In genomic region chr4:46710523-46710922, GRCm38 (mm10) we compare ENCODE assay signal across 20 mouse cellular contexts.
DNase-seq lines count a peak whose midpoint lies in the region; ATAC-seq and TF ChIP-seq lines count a peak whose summit lies in the region.
"Had no signal": no experiment of that assay in that cellular context is flagged by ENCODE, and none has a peak within 500 bp of the region (broad histone marks: within the 10 kb centered on the region; RNA-seq: fewer than 3 reads in every experiment).

No protein-coding gene starts in this region.

- H3K4me2 ChIP-seq in forebrain, postnatal 0 days (ENCODE audit: low read depth), result no peak overlapping the region
- H3K4me2 ChIP-seq in forebrain, embryonic 11.5 days (ENCODE audit: low read depth, low read length, severe bottlenecking), result no peak overlapping the region
- H3K4me2 ChIP-seq in midbrain, embryonic 11.5 days, result no peak overlapping the region
- H3K4me2 ChIP-seq in hindbrain, embryonic 16.5 days (ENCODE audit: low read length), result no peak overlapping the region
- H3K4me2 ChIP-seq in midbrain, postnatal 0 days (ENCODE audit: low read depth, low read length, poor library complexity, severe bottlenecking), result no peak overlapping the region
- H3K4me2 ChIP-seq: heart, embryonic 15.5 days; limb, embryonic 12.5 days; liver, embryonic 11.5 days; midbrain, embryonic 12.5 days had no signal

- no peak for DNase-seq in forebrain, postnatal 0 days
- no peak for DNase-seq in forebrain, embryonic 11.5 days (ENCODE audit: low spot score)
- no peak for DNase-seq in midbrain, embryonic 10.5 days (ENCODE audit: low spot score)
- DNase-seq in midbrain, embryonic 11.5 days (ENCODE audit: low spot score, missing footprints), result no peak
- DNase-seq in midbrain, postnatal 0 days (ENCODE audit: low spot score), result peak; percentile 42
- no peak for DNase-seq in frontal cortex, postnatal 36 days (ENCODE audit: low spot score in 2 of 2)
- no peak for DNase-seq in adrenal gland, postnatal 14 days
- DNase-seq: gastrocnemius, postnatal 36 days; heart, postnatal 36 days; kidney, postnatal 10 days; liver, postnatal 0 days; right cerebral cortex, postnatal 14 days; spleen, adult 18-20 months had no signal

- H3K27ac ChIP-seq in forebrain, postnatal 0 days (ENCODE audit: low read depth, low read length), result no peak overlapping the region; the same call in 1 of the 2 replicates
- H3K27ac ChIP-seq in forebrain, embryonic 11.5 days (ENCODE audit: low read depth, low read length), result no peak overlapping the region
- H3K27ac ChIP-seq in midbrain, embryonic 10.5 days (replicated peaks), result 0 out of 2 replicates have a peak overlapping the region, but pooled peaks have one; percentile 9
- H3K27ac ChIP-seq in midbrain, embryonic 11.5 days (ENCODE audit: low read depth, low read length), result no peak overlapping the region
- H3K27ac ChIP-seq in hindbrain, embryonic 16.5 days (ENCODE audit: low read depth, low read length), result peak overlapping the region; percentile 33; the same call in 1 of the 2 replicates
- H3K27ac ChIP-seq in midbrain, postnatal 0 days (ENCODE audit: low read depth, low read length), result peak overlapping the region; percentile 70
- H3K27ac ChIP-seq: forebrain, embryonic 10.5 days; heart, embryonic 15.5 days; limb, embryonic 12.5 days; midbrain, embryonic 12.5 days had no signal

- WGBS in forebrain, postnatal 0 days, result 32% methylated on average over 4 of the region's 4 CpGs
- WGBS in forebrain, embryonic 11.5 days, result 60% methylated on average over 4 of the region's 4 CpGs
- 64% methylated on average over 4 of the region's 4 CpGs for WGBS in midbrain, embryonic 10.5 days
- WGBS in midbrain, embryonic 11.5 days, result 57% methylated on average over 4 of the region's 4 CpGs
- WGBS in hindbrain, embryonic 16.5 days, result 44% methylated on average over 4 of the region's 4 CpGs
- 30% methylated on average over 4 of the region's 4 CpGs for WGBS in midbrain, postnatal 0 days

- no peaks in the 10 kb centered on the region for H3K36me3 ChIP-seq in forebrain, postnatal 0 days (ENCODE audit: insufficient read depth)
- no peaks in the 10 kb centered on the region for H3K36me3 ChIP-seq in forebrain, embryonic 11.5 days (ENCODE audit: control insufficient read depth, insufficient read depth, low read length)
- H3K36me3 ChIP-seq in midbrain, embryonic 10.5 days, result no peaks in the 10 kb centered on the region
- no peaks in the 10 kb centered on the region for H3K36me3 ChIP-seq in midbrain, embryonic 11.5 days (ENCODE audit: control insufficient read depth, insufficient read depth, low read length)
- 0 out of 2 replicates have a peak, but pooled peaks cover 3% of the 10 kb centered on the region for H3K36me3 ChIP-seq in hindbrain, embryonic 16.5 days (ENCODE audit: control insufficient read depth, insufficient read depth, low read length)
- H3K36me3 ChIP-seq in midbrain, postnatal 0 days (ENCODE audit: insufficient read depth, low read length), result 0 out of 2 replicates have a peak, but pooled peaks cover 2% of the 10 kb centered on the region
- H3K36me3 ChIP-seq: forebrain, embryonic 10.5 days; heart, embryonic 15.5 days; limb, embryonic 12.5 days; midbrain, embryonic 12.5 days had no signal

- no peak overlapping the region for H3K9ac ChIP-seq in forebrain, postnatal 0 days
- H3K9ac ChIP-seq in forebrain, embryonic 11.5 days (ENCODE audit: low read length), result no peak overlapping the region
- no peak overlapping the region for H3K9ac ChIP-seq in midbrain, embryonic 11.5 days (ENCODE audit: low read length)
- no peak overlapping the region for H3K9ac ChIP-seq in hindbrain, embryonic 16.5 days (ENCODE audit: low read depth, low read length)
- 0 out of 2 replicates have a peak overlapping the region, but pooled peaks have one; percentile 13 for H3K9ac ChIP-seq in midbrain, postnatal 0 days (replicated peaks; ENCODE audit: low read length, poor library complexity, severe bottlenecking)
- H3K9ac ChIP-seq: heart, embryonic 15.5 days; limb, embryonic 12.5 days; liver, postnatal 0 days; midbrain, embryonic 12.5 days had no signal

- no peak for TF ChIP-seq CTCF in forebrain, postnatal 0 days (IDR thresholded peaks at IDR 0.05; ENCODE audit: low read depth)
- TF ChIP-seq CTCF in midbrain, postnatal 0 days (IDR thresholded peaks at IDR 0.05), result peak; percentile 47; the same call in 1 of the 2 replicates

- no peaks in the 10 kb centered on the region for H3K9me3 ChIP-seq in forebrain, postnatal 0 days (ENCODE audit: low read length)
- no peaks in the 10 kb centered on the region for H3K9me3 ChIP-seq in forebrain, embryonic 11.5 days (ENCODE audit: control insufficient read depth, low read length)
- H3K9me3 ChIP-seq in midbrain, embryonic 10.5 days (replicated peaks), result no peaks in the 10 kb centered on the region
- no peaks in the 10 kb centered on the region for H3K9me3 ChIP-seq in midbrain, embryonic 11.5 days (ENCODE audit: control insufficient read depth, low read length)
- no peaks in the 10 kb centered on the region for H3K9me3 ChIP-seq in hindbrain, embryonic 16.5 days (ENCODE audit: control insufficient read depth, low read length)
- no peaks in the 10 kb centered on the region for H3K9me3 ChIP-seq in midbrain, postnatal 0 days (ENCODE audit: low read length)
- H3K9me3 ChIP-seq: forebrain, embryonic 10.5 days; heart, embryonic 15.5 days; limb, embryonic 12.5 days; midbrain, embryonic 12.5 days had no signal

- peak; percentile 57; the same call in 1 of the 2 replicates for ATAC-seq in forebrain, postnatal 0 days
- ATAC-seq in forebrain, embryonic 11.5 days (replicated peaks; ENCODE audit: low FRiP score), result no peak
- no peak for ATAC-seq in midbrain, embryonic 11.5 days (ENCODE audit: low FRiP score)
- ATAC-seq in hindbrain, embryonic 16.5 days, result peak; percentile 66
- ATAC-seq in midbrain, postnatal 0 days (ENCODE audit: low FRiP score), result peak; percentile 28; the same call in 1 of the 2 replicates
- ATAC-seq: liver, postnatal 0 days; lung, postnatal 0 days had no signal

- no peak overlapping the region for H3K4me3 ChIP-seq in forebrain, postnatal 0 days (ENCODE audit: low read depth, low read length)
- no peak overlapping the region for H3K4me3 ChIP-seq in forebrain, embryonic 11.5 days (ENCODE audit: low read depth, low read length)
- no peak overlapping the region for H3K4me3 ChIP-seq in midbrain, embryonic 10.5 days
- H3K4me3 ChIP-seq in midbrain, embryonic 11.5 days (ENCODE audit: low read depth, low read length), result no peak overlapping the region
- H3K4me3 ChIP-seq in hindbrain, embryonic 16.5 days (ENCODE audit: low read length), result no peak overlapping the region
- no peak overlapping the region for H3K4me3 ChIP-seq in midbrain, postnatal 0 days (ENCODE audit: low read depth, low read length)
- H3K4me3 ChIP-seq: forebrain, embryonic 10.5 days; heart, embryonic 15.5 days; limb, embryonic 12.5 days; midbrain, embryonic 12.5 days had no signal

- no peaks in the 10 kb centered on the region for H3K27me3 ChIP-seq in forebrain, postnatal 0 days (ENCODE audit: insufficient read depth, low read length)
- no peaks in the 10 kb centered on the region for H3K27me3 ChIP-seq in forebrain, embryonic 11.5 days (ENCODE audit: control insufficient read depth, insufficient read depth, low read length)
- H3K27me3 ChIP-seq in midbrain, embryonic 10.5 days (ENCODE audit: low read depth, poor library complexity, severe bottlenecking), result no peaks in the 10 kb centered on the region
- H3K27me3 ChIP-seq in midbrain, embryonic 11.5 days (ENCODE audit: control insufficient read depth, insufficient read depth, low read length), result no peaks in the 10 kb centered on the region
- no peaks in the 10 kb centered on the region for H3K27me3 ChIP-seq in hindbrain, embryonic 16.5 days (replicated peaks; ENCODE audit: control insufficient read depth, insufficient read depth, low read length)
- H3K27me3 ChIP-seq in midbrain, postnatal 0 days (ENCODE audit: insufficient read depth, low read length), result no peaks in the 10 kb centered on the region
- H3K27me3 ChIP-seq: heart, embryonic 15.5 days; limb, embryonic 12.5 days; midbrain, embryonic 12.5 days had no signal

- peaks cover 19% of the 10 kb centered on the region for H3K4me1 ChIP-seq in forebrain, postnatal 0 days (ENCODE audit: insufficient read depth)
- H3K4me1 ChIP-seq in forebrain, embryonic 11.5 days (replicated peaks; ENCODE audit: control insufficient read depth, insufficient read depth, low read length), result no peaks in the 10 kb centered on the region
- peaks cover 21% of the 10 kb centered on the region for H3K4me1 ChIP-seq in midbrain, embryonic 10.5 days
- H3K4me1 ChIP-seq in midbrain, embryonic 11.5 days (ENCODE audit: control insufficient read depth, insufficient read depth, low read length), result no peaks in the 10 kb centered on the region
- H3K4me1 ChIP-seq in hindbrain, embryonic 16.5 days (ENCODE audit: control insufficient read depth, insufficient read depth, low read depth, low read length), result peaks cover 12% of the 10 kb centered on the region; the same call in 1 of the 2 replicates
- H3K4me1 ChIP-seq in midbrain, postnatal 0 days (ENCODE audit: insufficient read depth, low read length), result peaks cover 14% of the 10 kb centered on the region
- H3K4me1 ChIP-seq: heart, embryonic 15.5 days; midbrain, embryonic 12.5 days had no signal

Comparison
In these comparisons a context has a peak if more than half of its experiments do, and no peak if none do; other contexts are left out.
1. ATAC-seq: peak in forebrain, postnatal 0 days (single experiment), hindbrain, embryonic 16.5 days (single experiment) and midbrain, postnatal 0 days (single experiment); none in forebrain, embryonic 11.5 days (single experiment) and midbrain, embryonic 11.5 days (single experiment).
2. H3K27ac ChIP-seq: peak in midbrain, embryonic 10.5 days (single experiment), hindbrain, embryonic 16.5 days (single experiment) and midbrain, postnatal 0 days (single experiment); none in forebrain, postnatal 0 days (single experiment), forebrain, embryonic 11.5 days (single experiment) and midbrain, embryonic 11.5 days (single experiment).